Mouse (Mus musculus): ENCODE data around the gene Jade3. TPM values are rescaled to one million over a fixed set of nuclear protein-coding genes. Genes with fewer than 3 reads are reported as not detected.
"Not testable (repeated sequence)": the region's sequence is repeated elsewhere in the genome, so short reads cannot be mapped to it uniquely, and the experiment has no call there.

Jade3 gene
- total RNA-seq (2014; rRNA removed), result 1.7 and 2.1 TPM in 2 replicates
- polyA plus RNA-seq (2012; rRNA removed), result 0.34 and 0.52 TPM in 2 replicates

DNA sequence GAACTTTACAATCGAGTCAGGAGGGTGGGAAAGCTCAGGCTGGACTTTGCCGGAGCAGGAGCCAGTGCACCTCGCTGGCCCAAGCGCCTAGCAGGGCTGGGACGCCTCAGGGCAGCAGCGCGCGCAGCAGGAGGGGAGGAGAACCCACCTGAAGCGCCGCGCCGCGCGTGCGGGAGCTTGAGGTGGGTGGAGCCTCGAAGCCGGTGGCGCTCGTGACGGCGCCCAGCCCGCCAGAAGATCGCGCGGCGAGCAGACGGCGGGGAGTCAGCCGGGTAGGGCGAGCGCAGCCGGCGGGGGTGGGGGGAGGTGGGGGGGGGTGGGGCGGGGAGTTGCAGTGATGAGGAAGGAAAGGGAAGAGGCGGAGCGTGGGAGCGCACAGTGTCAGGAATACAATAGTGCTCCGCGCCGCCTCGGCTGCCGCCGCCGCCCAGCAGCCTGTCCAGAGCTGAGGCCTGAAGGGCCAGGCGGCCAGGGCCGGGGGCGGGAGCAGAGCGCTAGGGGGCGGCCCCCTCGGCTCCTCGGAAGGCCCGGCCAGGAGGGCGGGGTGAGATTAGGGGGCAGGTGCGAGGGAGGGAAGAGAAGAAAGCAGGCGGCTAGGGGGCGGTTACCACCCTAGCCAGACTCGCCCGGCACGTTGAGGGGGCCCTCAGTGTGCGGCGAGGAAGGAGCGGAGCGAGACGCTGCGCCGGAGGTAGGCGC is at the start of gene Jade3:
Gene Jade3 (plus strand): TSS at position 549 of the 699 bp plus-strand sequence.
- Histone ChIP-seq H3K4me1 (ENCODE audit: control insufficient read depth, insufficient read depth, low read length) (no peaks in the 10 kb centered on the region; the same call in 1 of the 2 replicates), H3K9ac (ENCODE audit: low read depth, low read length) (peak within 1 kb of the TSS; percentile 97), H3K27me3 (ENCODE audit: control insufficient read depth, insufficient read depth, low read length) (no peaks in the 10 kb centered on the region), H3K79me2 (ENCODE audit: control insufficient read depth, insufficient read depth, low read length) (no peaks in the 10 kb centered on the region), H3K36me3 (ENCODE audit: control insufficient read depth, insufficient read depth, low read length) (no peaks in the 10 kb centered on the region), H3K27ac (replicated peaks; ENCODE audit: insufficient read depth, low read depth, low read length) (peak within 1 kb of the TSS; percentile 63), H3K4me3 (ENCODE audit: insufficient read depth, low read depth, low read length) (peak within 1 kb of the TSS; percentile 99)
- WGBS, result under 1% methylated on average over 17 of the region's 67 CpGs
- peak; percentile 76 for DNase-seq (ENCODE audit: extremely low read depth, low read depth, low spot score)
- TF ChIP-seq CTCF (IDR thresholded peaks at IDR 0.05; ENCODE audit: low read depth, low read length) (no peak), POLR2A (IDR thresholded peaks at IDR 0.05; ENCODE audit: extremely low read depth, insufficient read depth, low read length) (0 out of 2 replicates have a peak, but pooled peaks have one; percentile 47)

DNA sequence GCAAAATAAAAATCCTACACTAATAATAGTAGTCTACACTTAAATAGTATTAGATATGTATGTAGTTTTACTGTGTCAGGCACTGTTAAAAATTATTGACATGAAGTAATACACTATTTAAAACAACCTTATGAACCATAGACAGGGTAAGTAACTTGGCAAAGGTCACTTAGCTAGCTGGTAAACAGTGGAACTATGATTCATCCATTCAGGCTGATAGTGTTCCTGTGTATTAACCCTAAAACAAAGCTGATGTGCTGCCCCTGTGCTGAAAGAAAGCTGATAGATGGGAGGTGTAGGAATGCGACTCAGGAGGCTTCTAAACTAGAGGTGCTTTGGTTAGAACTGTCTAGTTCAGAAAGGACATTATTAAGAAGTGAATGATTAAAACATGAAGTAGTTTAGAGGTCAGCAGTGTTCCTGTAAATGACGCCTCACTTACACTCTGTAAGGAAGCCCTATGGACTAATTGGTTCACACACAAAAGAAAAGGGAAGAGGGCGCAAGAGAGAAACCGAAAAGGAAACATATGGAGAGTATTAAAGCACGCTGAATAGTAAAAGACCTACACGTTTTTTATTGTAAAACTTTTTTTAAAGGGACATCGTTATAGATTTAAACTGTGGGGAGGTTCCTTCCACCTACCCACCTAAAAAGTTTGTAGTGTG is 46.0 kb upstream of the Jade3 start:
- 90% methylated on average over 7 of the region's 7 CpGs for WGBS
- TF ChIP-seq CTCF (IDR thresholded peaks at IDR 0.05; ENCODE audit: low read depth, low read length), result no peak
- TF ChIP-seq POLR2A (IDR thresholded peaks at IDR 0.05; ENCODE audit: extremely low read depth, insufficient read depth, low read length), result no peak
- Histone ChIP-seq H3K27ac (replicated peaks; ENCODE audit: insufficient read depth, low read depth, low read length) (no peak overlapping the region), H3K4me3 (ENCODE audit: insufficient read depth, low read depth, low read length) (no peak overlapping the region), H3K27me3 (ENCODE audit: control insufficient read depth, insufficient read depth, low read length) (no peaks in the 10 kb centered on the region), H3K79me2 (ENCODE audit: control insufficient read depth, insufficient read depth, low read length) (no peaks in the 10 kb centered on the region), H3K4me1 (ENCODE audit: control insufficient read depth, insufficient read depth, low read length) (no peaks in the 10 kb centered on the region), H3K9ac (ENCODE audit: low read depth, low read length) (no peak overlapping the region), H3K36me3 (ENCODE audit: control insufficient read depth, insufficient read depth, low read length) (no peaks in the 10 kb centered on the region)
- DNase-seq (ENCODE audit: extremely low read depth, low read depth, low spot score), result no peak

DNA sequence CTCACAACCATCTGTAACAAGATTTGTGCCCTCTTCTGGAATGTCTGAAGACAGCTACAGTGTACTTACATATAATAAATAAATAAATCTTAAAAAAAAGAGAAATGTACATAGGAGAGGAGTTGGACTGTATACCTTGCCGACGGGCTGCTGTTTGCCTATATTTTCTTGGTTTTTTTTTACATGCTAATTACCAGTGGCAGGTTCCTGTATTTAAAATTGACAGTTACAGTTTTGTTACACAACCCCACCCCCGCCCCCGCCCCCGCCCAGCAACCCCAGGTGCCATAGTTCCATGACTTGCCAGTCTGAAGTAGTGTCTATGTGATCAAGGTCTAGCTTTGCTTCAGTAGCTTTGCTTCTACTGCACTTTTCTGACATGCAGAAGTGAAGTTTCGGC is 43.2 kb upstream of the Jade3 start:
- no peaks in the 10 kb centered on the region for H3K4me1 ChIP-seq (ENCODE audit: control insufficient read depth, insufficient read depth, low read length)
- H3K36me3 ChIP-seq (ENCODE audit: control insufficient read depth, insufficient read depth, low read length), result no peaks in the 10 kb centered on the region
- TF ChIP-seq CTCF (IDR thresholded peaks at IDR 0.05; ENCODE audit: low read depth, low read length) (no peak), POLR2A (IDR thresholded peaks at IDR 0.05; ENCODE audit: extremely low read depth, insufficient read depth, low read length) (no peak)

DNA sequence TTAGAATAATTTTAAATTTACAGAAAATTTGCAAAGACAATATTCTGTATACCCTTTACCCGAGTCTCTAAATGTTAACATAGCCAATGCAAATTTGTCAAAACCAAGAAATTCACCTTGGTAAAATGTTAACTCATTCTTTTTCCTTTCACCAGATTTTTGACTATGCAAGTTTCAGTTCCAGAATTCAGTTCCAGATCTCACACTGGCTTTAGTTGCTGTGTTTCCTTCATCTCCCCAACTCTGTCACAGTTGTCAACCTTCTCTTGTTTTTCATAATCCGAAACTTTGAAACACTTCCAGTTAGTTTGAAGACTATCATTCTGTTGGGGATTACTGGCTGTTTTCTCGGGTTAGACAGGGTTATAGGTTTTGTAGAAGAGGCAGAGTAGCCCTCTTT is 38.5 kb upstream of the Jade3 start:
- Histone ChIP-seq H3K9ac (ENCODE audit: low read depth, low read length) (no peak overlapping the region), H3K36me3 (ENCODE audit: control insufficient read depth, insufficient read depth, low read length) (no peaks in the 10 kb centered on the region), H3K27ac (replicated peaks; ENCODE audit: insufficient read depth, low read depth, low read length) (no peak overlapping the region), H3K4me1 (ENCODE audit: control insufficient read depth, insufficient read depth, low read length) (no peaks in the 10 kb centered on the region), H3K27me3 (ENCODE audit: control insufficient read depth, insufficient read depth, low read length) (no peaks in the 10 kb centered on the region), H3K79me2 (ENCODE audit: control insufficient read depth, insufficient read depth, low read length) (no peaks in the 10 kb centered on the region), H3K4me3 (ENCODE audit: insufficient read depth, low read depth, low read length) (no peak overlapping the region)
- no peak for DNase-seq (ENCODE audit: extremely low read depth, low read depth, low spot score)
- TF ChIP-seq POLR2A (IDR thresholded peaks at IDR 0.05; ENCODE audit: extremely low read depth, insufficient read depth, low read length) (no peak), CTCF (IDR thresholded peaks at IDR 0.05; ENCODE audit: low read depth, low read length) (no peak)
- WGBS, result 82% methylated on average over 3 of the region's 3 CpGs

More for the DNA sequence above, 43.2 kb upstream of the Jade3 start:
- DNase-seq (ENCODE audit: extremely low read depth, low read depth, low spot score), result no peak
- H3K9ac ChIP-seq (ENCODE audit: low read depth, low read length), result no peak overlapping the region
- H3K27me3 ChIP-seq (ENCODE audit: control insufficient read depth, insufficient read depth, low read length), result no peaks in the 10 kb centered on the region
- no peak overlapping the region for H3K4me3 ChIP-seq (ENCODE audit: insufficient read depth, low read depth, low read length)
- 95% methylated on average over 6 of the region's 6 CpGs for WGBS
- no peak overlapping the region for H3K27ac ChIP-seq (replicated peaks; ENCODE audit: insufficient read depth, low read depth, low read length)
- no peaks in the 10 kb centered on the region for H3K79me2 ChIP-seq (ENCODE audit: control insufficient read depth, insufficient read depth, low read length)

DNA sequence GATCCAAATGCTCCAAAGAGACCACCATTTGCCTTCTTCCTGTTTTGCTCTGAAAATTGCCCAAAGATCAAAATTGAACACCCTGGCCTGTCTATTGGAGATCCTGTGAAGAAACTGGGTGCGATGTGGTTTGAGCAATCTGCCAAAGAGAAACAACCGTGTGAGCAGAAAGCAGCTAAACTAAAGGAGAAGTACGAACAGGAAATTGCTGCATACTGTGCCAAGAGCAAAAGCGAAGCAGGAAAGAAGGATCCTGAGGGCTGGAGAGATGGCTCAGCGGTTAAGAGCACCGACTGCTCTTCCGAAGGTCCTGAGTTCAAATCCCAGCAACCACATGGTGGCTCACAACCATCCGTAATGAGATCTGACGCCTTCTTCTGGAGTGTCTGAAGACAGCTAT is 33.5 kb upstream of the Jade3 start:
- H3K27ac ChIP-seq (replicated peaks; ENCODE audit: insufficient read depth, low read depth, low read length); H3K4me1 ChIP-seq (ENCODE audit: control insufficient read depth, insufficient read depth, low read length); H3K36me3 ChIP-seq (ENCODE audit: control insufficient read depth, insufficient read depth, low read length); H3K4me3 ChIP-seq (ENCODE audit: insufficient read depth, low read depth, low read length); H3K9ac ChIP-seq (ENCODE audit: low read depth, low read length); H3K27me3 ChIP-seq (ENCODE audit: control insufficient read depth, insufficient read depth, low read length); H3K79me2 ChIP-seq (ENCODE audit: control insufficient read depth, insufficient read depth, low read length): not testable (repeated sequence)
- WGBS, result 82% methylated on average over 9 of the region's 9 CpGs
- peak; percentile 4 for DNase-seq (ENCODE audit: extremely low read depth, low read depth, low spot score)

DNA sequence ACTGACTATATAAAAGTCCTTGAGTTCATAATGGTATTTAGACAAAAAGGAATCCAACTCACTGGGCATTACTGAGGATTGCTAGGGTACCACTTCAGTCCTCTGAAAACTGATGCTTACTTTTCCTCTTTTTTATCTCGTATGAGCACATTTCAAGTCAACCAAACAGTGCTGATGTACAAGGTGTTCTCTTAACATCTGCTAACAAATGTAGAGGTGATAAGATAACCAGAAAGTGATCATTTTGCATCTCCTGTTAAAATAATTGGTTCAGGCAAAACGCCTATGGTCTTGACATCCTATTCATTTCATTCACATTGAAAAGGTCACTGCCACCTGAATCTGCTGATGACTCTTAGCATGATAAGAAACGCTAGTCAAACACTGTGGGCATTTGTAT is 32.5 kb upstream of the Jade3 start:
- Histone ChIP-seq H3K27ac (replicated peaks; ENCODE audit: insufficient read depth, low read depth, low read length) (no peak overlapping the region), H3K36me3 (ENCODE audit: control insufficient read depth, insufficient read depth, low read length) (no peaks in the 10 kb centered on the region), H3K27me3 (ENCODE audit: control insufficient read depth, insufficient read depth, low read length) (no peaks in the 10 kb centered on the region), H3K9ac (ENCODE audit: low read depth, low read length) (no peak overlapping the region), H3K4me1 (ENCODE audit: control insufficient read depth, insufficient read depth, low read length) (no peaks in the 10 kb centered on the region), H3K4me3 (ENCODE audit: insufficient read depth, low read depth, low read length) (no peak overlapping the region), H3K79me2 (ENCODE audit: control insufficient read depth, insufficient read depth, low read length) (no peaks in the 10 kb centered on the region)
- no peak for TF ChIP-seq CTCF (IDR thresholded peaks at IDR 0.05; ENCODE audit: low read depth, low read length)
- TF ChIP-seq POLR2A (IDR thresholded peaks at IDR 0.05; ENCODE audit: extremely low read depth, insufficient read depth, low read length), result no peak
- WGBS, result 78% methylated on average over 3 of the region's 3 CpGs
- no peak for DNase-seq (ENCODE audit: extremely low read depth, low read depth, low spot score)
